Mouse (Mus musculus) liver, adult 2 months (tissue): ENCODE data around the gene Zfp467. TPM values are rescaled to one million over a fixed set of nuclear protein-coding genes. Genes with fewer than 3 reads are reported as not detected.

Source experiments
- DNase-seq: peaks from one replicate; pipeline ENCODE4 v3.0.0-alpha.2; 2011; ENCODE audit warnings: low read depth, low spot score; ENCODE audit errors: extremely low read depth
- H3K27ac ChIP-seq: fragments of 200-500 bp; replicated peaks from 2 replicates; pipeline ENCODE4 v1.5.1; 2012; ENCODE audit warnings: low read depth, mild to moderate bottlenecking, control low read depth, inconsistent platforms, low read length; ENCODE audit not compliant: insufficient read depth
- H3K27me3 ChIP-seq: fragments of 200-500 bp; 2 replicates; pipeline ENCODE4 v1.6.1; 2012; ENCODE audit warnings: mild to moderate bottlenecking, moderate library complexity, low read length, inconsistent platforms; ENCODE audit not compliant: control insufficient read depth, insufficient read depth
- H3K36me3 ChIP-seq: fragments of 200-500 bp; 2 replicates; pipeline ENCODE4 v1.6.1; 2012; ENCODE audit warnings: low read length, inconsistent platforms; ENCODE audit not compliant: control insufficient read depth, insufficient read depth
- H3K4me1 ChIP-seq: fragments of 200-500 bp; 2 replicates; pipeline ENCODE4 v1.6.1; 2011; ENCODE audit warnings: low read length; ENCODE audit not compliant: control insufficient read depth, insufficient read depth
- H3K4me3 ChIP-seq: fragments of 200-500 bp; 2 replicates; pipeline ENCODE4 v1.5.1; 2011; ENCODE audit warnings: low read depth, mild to moderate bottlenecking, control low read depth, low read length, moderate library complexity; ENCODE audit not compliant: insufficient read depth
- H3K79me2 ChIP-seq: fragments of 200-500 bp; 2 replicates; pipeline ENCODE4 v1.6.1; 2012; ENCODE audit warnings: inconsistent platforms, mild to moderate bottlenecking, low read length, moderate library complexity; ENCODE audit not compliant: control insufficient read depth, insufficient read depth
- H3K9ac ChIP-seq: fragments of 200-500 bp; 2 replicates; pipeline ENCODE4 v1.6.1; 2012; ENCODE audit warnings: low read depth, mild to moderate bottlenecking, control low read depth, inconsistent platforms, low read length
- CTCF ChIP-seq: fragments of 200-500 bp; IDR thresholded peaks from 2 replicates; pipeline ENCODE4 v1.5.1; 2011; ENCODE audit warnings: low read depth, low read length, control low read depth
- POLR2A ChIP-seq: fragments of 200-500 bp; IDR thresholded peaks from 2 replicates; pipeline ENCODE4 v1.6.1; 2011; ENCODE audit warnings: low read length, control low read depth; ENCODE audit not compliant: insufficient read depth; ENCODE audit errors: extremely low read depth
- WGBS: fragments of 180-500 bp; shearing (Covaris S2); methylation state at CpG from one replicate; pipeline ENCODE4 v1.1.7; 2018; 5-methylcytosine and 5-hydroxymethylcytosine counted together
- polyA plus RNA-seq: library from polyadenylated mRNA; depleted of rRNA; stranded (reverse); fragments of >200 nt; gene quantifications from 2 replicates; pipeline ENCODE4 v1.2.3, GENCODE M21; 2012
- total RNA-seq: library from RNA; depleted of rRNA; stranded (reverse); fragments of >200 nt; gene quantifications from 2 replicates; pipeline ENCODE4 v1.2.3, GENCODE M21; 2014

Zfp467 gene
- total and polyA plus RNA-seq, 2 experiments, result 15.9 to 25.7 TPM

DNA sequence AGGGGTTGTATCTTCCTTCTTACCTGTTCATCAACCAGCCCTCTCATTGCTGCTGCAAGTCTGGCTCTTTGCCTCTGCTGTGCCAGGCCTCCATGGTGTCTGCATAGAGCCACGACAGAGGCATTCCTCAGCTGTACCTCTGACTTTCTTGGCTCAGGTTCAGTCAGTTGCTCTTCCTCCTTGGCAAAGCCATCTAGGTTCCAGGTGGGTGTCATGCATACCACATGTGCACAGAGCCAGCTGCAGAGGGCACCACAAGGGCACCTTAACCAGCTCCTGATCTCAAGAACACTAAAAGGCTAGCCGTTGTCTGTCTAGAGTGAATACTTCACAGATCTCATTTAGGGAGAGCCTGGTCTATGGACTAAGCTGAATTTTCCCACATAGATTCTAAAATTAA lies 29.1 kb downstream of the Zfp467 start:
- no peak overlapping the region for H3K4me3 ChIP-seq
- TF ChIP-seq POLR2A, result no peak
- TF ChIP-seq CTCF, result no peak
- H3K79me2 ChIP-seq, result no peaks in the 10 kb centered on the region
- H3K27ac ChIP-seq, result no peak overlapping the region
- no peaks in the 10 kb centered on the region; the same call in 1 of the 2 replicates for H3K4me1 ChIP-seq
- no peaks in the 10 kb centered on the region for H3K27me3 ChIP-seq
- peaks cover 8% of the 10 kb centered on the region for H3K36me3 ChIP-seq
- no peak overlapping the region for H3K9ac ChIP-seq
- WGBS, result 76% methylated on average over 2 of the region's 2 CpGs
- no peak for DNase-seq

DNA sequence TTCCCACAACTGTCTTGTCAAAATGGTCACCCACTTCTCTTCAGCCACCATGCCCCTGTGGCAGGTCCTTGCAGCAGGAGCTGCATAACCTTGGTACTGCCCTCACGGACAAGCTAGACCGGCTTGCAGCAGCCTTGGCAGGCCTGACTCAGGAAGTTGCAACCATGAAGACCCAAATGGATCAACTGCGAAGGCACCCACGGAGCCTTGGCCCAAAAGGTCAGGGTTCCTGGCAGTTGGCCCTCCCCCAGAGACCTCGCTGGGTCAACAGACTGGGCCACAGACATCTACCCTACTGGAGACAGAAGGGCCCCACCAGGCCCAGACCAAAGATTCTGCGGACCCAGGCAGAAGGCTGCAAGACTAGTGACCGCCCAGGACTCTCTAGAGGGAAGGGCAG lies 30.0 kb downstream of the Zfp467 start:
- no peak for DNase-seq
- no peak overlapping the region for H3K27ac ChIP-seq
- no peaks in the 10 kb centered on the region for H3K79me2 ChIP-seq
- H3K36me3 ChIP-seq, result peaks cover 8% of the 10 kb centered on the region
- 77% methylated on average over 7 of the region's 7 CpGs for WGBS
- no peak overlapping the region for H3K9ac ChIP-seq
- peaks cover 3% of the 10 kb centered on the region for H3K4me1 ChIP-seq
- TF ChIP-seq POLR2A (no peak), CTCF (no peak)
- H3K4me3 ChIP-seq, result no peak overlapping the region
- H3K27me3 ChIP-seq, result no peaks in the 10 kb centered on the region

DNA sequence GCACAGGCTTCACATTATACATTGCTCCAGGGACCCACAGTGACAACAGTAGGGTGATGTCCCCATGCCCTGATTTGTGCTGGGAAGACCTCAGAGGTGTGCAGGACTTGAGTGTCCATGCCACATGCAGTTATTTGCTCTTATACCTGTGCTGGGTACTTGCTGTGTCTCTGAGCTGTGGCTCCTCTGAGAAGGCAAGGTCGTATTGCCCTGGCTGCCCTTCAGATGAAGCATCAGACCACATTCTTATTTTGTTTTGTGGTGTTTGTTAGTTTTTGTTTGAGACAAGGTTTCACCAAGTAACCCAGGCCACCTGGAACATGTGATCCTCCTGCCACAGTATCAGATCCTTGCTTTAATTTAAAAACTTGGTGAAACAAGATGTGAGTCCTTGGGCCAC lies 30.7 kb downstream of the Zfp467 start:
- no peak for TF ChIP-seq POLR2A
- TF ChIP-seq CTCF, result no peak
- H3K27ac ChIP-seq, result no peak overlapping the region
- H3K79me2 ChIP-seq, result no peaks in the 10 kb centered on the region
- WGBS, result 85% methylated on average over 1 of the region's 1 CpGs
- H3K27me3 ChIP-seq, result no peaks in the 10 kb centered on the region
- no peak overlapping the region for H3K4me3 ChIP-seq
- no peak for DNase-seq
- H3K4me1 ChIP-seq, result peaks cover 7% of the 10 kb centered on the region
- no peak overlapping the region for H3K9ac ChIP-seq
- peaks cover 8% of the 10 kb centered on the region for H3K36me3 ChIP-seq

DNA sequence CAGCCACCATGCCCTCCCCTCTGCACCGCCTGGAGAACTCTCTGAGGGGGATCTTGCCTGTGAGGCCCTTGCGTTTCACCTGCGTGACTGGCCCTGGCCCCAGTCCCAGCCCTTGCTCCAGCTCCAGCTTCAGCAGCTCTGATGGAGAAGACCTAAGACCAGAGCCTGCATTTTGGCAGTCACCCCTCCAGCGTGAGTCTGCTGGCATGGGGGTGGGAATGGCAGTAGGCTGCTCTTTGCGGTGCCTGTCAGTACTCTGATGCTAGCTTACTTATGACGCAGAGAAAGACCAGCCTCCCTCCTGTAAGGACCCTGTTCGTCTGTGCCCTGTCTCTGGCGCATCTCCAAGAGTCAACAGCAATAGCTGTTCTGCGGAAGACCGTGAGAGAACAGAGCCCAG lies 32.5 kb downstream of the Zfp467 start:
- Histone ChIP-seq H3K4me3 (no peak overlapping the region), H3K79me2 (no peaks in the 10 kb centered on the region), H3K36me3 (peaks cover 8% of the 10 kb centered on the region), H3K27me3 (no peaks in the 10 kb centered on the region), H3K4me1 (peaks cover 7% of the 10 kb centered on the region), H3K27ac (no peak overlapping the region), H3K9ac (no peak overlapping the region)
- no peak for TF ChIP-seq CTCF
- no peak for TF ChIP-seq POLR2A
- 94% methylated on average over 10 of the region's 10 CpGs for WGBS
- DNase-seq, result no peak

DNA sequence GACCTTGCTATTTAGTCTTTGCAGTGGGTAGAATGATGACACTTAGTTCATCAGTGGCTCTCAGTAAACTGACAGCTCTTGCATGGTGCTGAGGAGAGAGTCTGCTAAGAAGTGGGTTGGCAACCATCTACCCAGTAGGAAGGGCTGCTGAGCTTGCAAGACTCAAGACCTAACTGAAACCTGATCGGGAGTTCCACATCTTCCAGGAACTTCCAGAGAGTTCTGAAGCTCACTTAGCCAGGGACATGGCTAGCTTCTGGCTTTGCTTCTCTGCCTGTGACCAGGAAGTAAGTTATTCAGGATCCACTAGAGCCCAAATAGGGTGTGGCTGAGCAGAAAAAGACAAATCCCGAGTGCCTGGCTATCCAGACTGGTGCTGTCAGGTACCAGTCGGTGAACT lies 33.0 kb downstream of the Zfp467 start:
- DNase-seq, result no peak

DNA sequence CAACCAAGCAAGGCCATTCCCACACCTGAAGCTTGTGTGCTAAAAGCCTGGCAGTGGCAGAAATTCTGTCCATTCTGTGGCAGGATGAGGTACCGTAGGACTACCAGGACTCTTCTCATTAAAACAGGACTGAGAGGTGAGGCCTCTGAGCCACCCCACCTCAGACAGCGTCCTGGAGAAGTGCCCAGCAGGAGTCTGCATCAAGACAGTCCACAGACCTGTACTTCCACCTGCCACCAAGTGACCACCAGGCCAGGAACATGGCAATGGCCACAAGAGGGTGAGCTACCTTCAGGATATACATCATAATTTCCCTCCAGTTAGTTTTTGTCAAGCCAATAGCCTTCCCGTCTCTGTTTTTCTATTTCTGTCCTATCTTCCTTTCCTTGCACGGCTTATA lies 33.5 kb downstream of the Zfp467 start:
- no peak for DNase-seq
- TF ChIP-seq CTCF, result 0 out of 2 replicates have a peak, but pooled peaks have one; percentile 9
- no peak for TF ChIP-seq POLR2A
- 92% methylated on average over 4 of the region's 4 CpGs for WGBS

More for the DNA sequence above, 33.0 kb downstream of the Zfp467 start:
- Histone ChIP-seq H3K4me1 (peaks cover 7% of the 10 kb centered on the region), H3K36me3 (peaks cover 8% of the 10 kb centered on the region), H3K27me3 (no peaks in the 10 kb centered on the region), H3K4me3 (no peak overlapping the region), H3K9ac (no peak overlapping the region), H3K79me2 (no peaks in the 10 kb centered on the region), H3K27ac (no peak overlapping the region)
- no peak for TF ChIP-seq POLR2A
- TF ChIP-seq CTCF, result no peak
- 88% methylated on average over 3 of the region's 3 CpGs for WGBS

More for the DNA sequence above, 33.5 kb downstream of the Zfp467 start:
- Histone ChIP-seq H3K4me3 (no peak overlapping the region), H3K4me1 (peaks cover 7% of the 10 kb centered on the region), H3K36me3 (peaks cover 8% of the 10 kb centered on the region), H3K9ac (no peak overlapping the region), H3K27me3 (no peaks in the 10 kb centered on the region), H3K79me2 (no peaks in the 10 kb centered on the region), H3K27ac (no peak overlapping the region)
